Mouse (Mus musculus): Measurements from ENCODE around the gene Epb41l5.
A peak's percentile ranks its signal among the peaks of the same experiment; 100 is the strongest.

DNA sequence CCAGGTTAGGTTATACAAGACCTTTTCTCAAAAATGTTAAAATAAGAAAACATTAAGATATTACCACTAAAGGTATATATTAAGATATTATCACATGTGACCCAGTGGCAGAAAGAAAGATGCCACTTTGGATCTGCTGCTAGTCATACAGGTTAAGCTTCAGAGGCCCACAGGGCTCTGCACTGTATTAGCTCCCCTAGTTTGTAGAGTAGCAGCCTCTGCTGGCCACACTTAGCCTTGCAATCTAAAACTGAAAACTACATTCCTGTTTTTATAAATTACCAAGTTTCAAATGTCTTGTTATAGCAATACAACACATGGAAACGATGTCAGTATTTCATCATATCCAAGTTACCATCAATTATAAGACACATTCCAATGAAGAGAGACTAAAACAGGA is 26.2 kb upstream of the Epb41l5 start:
- no peak for TF ChIP-seq POLR2A (IDR thresholded peaks at IDR 0.05; ENCODE audit: low read depth, low read length)
- TF ChIP-seq CTCF (conservative IDR thresholded peaks at IDR 0.05; ENCODE audit: insufficient read depth, insufficient read length, low read depth, low read length), result peak; percentile 74

Measured in kidney, adult 2 months (tissue).